Mouse (Mus musculus) CH12.LX (cell line): Measurements from ENCODE around the gene Col23a1. TPM values are rescaled to one million over a fixed set of nuclear protein-coding genes. Genes with fewer than 3 reads are reported as not detected.

Experiments used
- DNase-seq: peaks from one replicate; pipeline ENCODE4 v3.0.0-alpha.2; 2013; ENCODE audit errors: extremely low read depth
- H3K27ac ChIP-seq: 2 replicates; pipeline ENCODE4 v1.5.1; 2012; ENCODE audit warnings: low read depth, mild to moderate bottlenecking, control low read depth, moderate library complexity; ENCODE audit not compliant: insufficient read depth
- H3K27me3 ChIP-seq: replicated peaks from 2 replicates; pipeline ENCODE3; 2012; ENCODE audit warnings: inconsistent platforms
- H3K36me3 ChIP-seq, 2 experiments: replicated peaks in 1 of 2; 2 replicates each; pipeline versions ENCODE3 to v1.6.1; 2012; ENCODE audit warnings: inconsistent platforms in 1 of 2, low read length in 1 of 2, mild to moderate bottlenecking in 1 of 2, mixed read lengths in 1 of 2, moderate library complexity in 1 of 2; ENCODE audit not compliant: control insufficient read depth in 1 of 2, insufficient read depth in 1 of 2
- H3K4me1 ChIP-seq, 2 experiments: 2 replicates each; pipeline ENCODE4 v1.6.1; 2012; ENCODE audit warnings: inconsistent platforms in 1 of 2, moderate library complexity in 1 of 2; ENCODE audit not compliant: insufficient read depth in 2 of 2, control insufficient read depth in 1 of 2
- H3K4me2 ChIP-seq: 2 replicates; pipeline ENCODE4 v1.6.1; 2012; ENCODE audit warnings: low read depth, mild to moderate bottlenecking, control low read depth; ENCODE audit not compliant: poor library complexity, insufficient read depth, severe bottlenecking
- H3K4me3 ChIP-seq, 3 experiments: fragments of 150-350 bp in 1 of 3; sonication (generic) in 1 of 3; replicated peaks in 1 of 3; 2 replicates each; pipeline versions ENCODE3 to v1.5.1; 2011 to 2012; ENCODE audit warnings: low read depth in 2 of 3, low read length in 2 of 3, mild to moderate bottlenecking in 2 of 3, moderate library complexity in 2 of 3, control low read depth in 1 of 3, improper control_type of control experiment in 1 of 3, inconsistent platforms in 1 of 3, mixed read lengths in 1 of 3; ENCODE audit not compliant: poor library complexity in 1 of 3
- H3K79me2 ChIP-seq: replicated peaks from 2 replicates; pipeline ENCODE4 v1.6.1; 2012; ENCODE audit warnings: mild to moderate bottlenecking, moderate library complexity; ENCODE audit not compliant: control insufficient read depth, poor library complexity, insufficient read depth, severe bottlenecking; ENCODE audit errors: extremely low read depth
- H3K9ac ChIP-seq: 2 replicates; pipeline ENCODE4 v1.6.1; 2012; ENCODE audit warnings: low read depth, mild to moderate bottlenecking, control low read depth, moderate library complexity; ENCODE audit not compliant: insufficient read depth
- H3K9me3 ChIP-seq: replicated peaks from 2 replicates; pipeline ENCODE3; 2012; ENCODE audit warnings: low read length, inconsistent platforms, mixed read lengths
- CTCF ChIP-seq, 2 experiments: IDR thresholded peaks in 1 of 2; conservative IDR thresholded peaks in 1 of 2; 2 replicates each; pipeline ENCODE4 v1.5.1; 2011 to 2012; ENCODE audit warnings: low read depth in 2 of 2, low read length in 2 of 2, improper control_type of control experiment in 1 of 2, inconsistent platforms in 1 of 2, mild to moderate bottlenecking in 1 of 2, moderate library complexity in 1 of 2
- ETS1 ChIP-seq: conservative IDR thresholded peaks from 2 replicates; pipeline ENCODE4 v1.6.1; 2012; ENCODE audit warnings: low read depth, mild to moderate bottlenecking, inconsistent platforms, low read length, improper control_type of control experiment, moderate library complexity
- IRF4 ChIP-seq: IDR thresholded peaks from 2 replicates; pipeline ENCODE4 v1.6.1; 2014; ENCODE audit warnings: low read depth, mild to moderate bottlenecking, inconsistent platforms, low read length, improper control_type of control experiment
- JUND ChIP-seq: conservative IDR thresholded peaks from 2 replicates; pipeline ENCODE4 v1.6.1; 2011; ENCODE audit warnings: low read depth, low read length, improper control_type of control experiment
- KAT2A ChIP-seq: IDR thresholded peaks from 2 replicates; pipeline ENCODE4 v1.6.1; 2012; ENCODE audit warnings: low read length, improper control_type of control experiment, inconsistent platforms; ENCODE audit not compliant: insufficient replicate concordance
- MAFK ChIP-seq: IDR thresholded peaks from 2 replicates; pipeline ENCODE4 v1.6.1; 2011; ENCODE audit warnings: low read length, improper control_type of control experiment; ENCODE audit not compliant: insufficient replicate concordance
- MAX ChIP-seq: IDR thresholded peaks from 2 replicates; pipeline ENCODE4 v1.6.1; 2011; ENCODE audit warnings: low read length, improper control_type of control experiment
- MEF2A ChIP-seq: IDR thresholded peaks from 2 replicates; pipeline ENCODE4 v1.6.1; 2014; ENCODE audit warnings: low read depth, mild to moderate bottlenecking, inconsistent platforms, low read length, improper control_type of control experiment, borderline replicate concordance
- NELFE ChIP-seq: IDR thresholded peaks from 2 replicates; pipeline ENCODE4 v1.6.1; 2011; ENCODE audit warnings: low read depth, low read length, improper control_type of control experiment
- POLR2AphosphoS2 ChIP-seq: IDR thresholded peaks from 2 replicates; pipeline ENCODE4 v1.6.1; 2011; ENCODE audit warnings: low read depth, low read length, improper control_type of control experiment
- RAD21 ChIP-seq: IDR thresholded peaks from 2 replicates; pipeline ENCODE4 v1.6.1; 2011; ENCODE audit warnings: low read depth, mild to moderate bottlenecking, low read length, improper control_type of control experiment, moderate library complexity
- UBTF ChIP-seq: IDR thresholded peaks from 2 replicates; pipeline ENCODE4 v1.6.1; 2012; ENCODE audit warnings: low read depth, mild to moderate bottlenecking, inconsistent platforms, low read length, improper control_type of control experiment, moderate library complexity
- USF1 ChIP-seq: IDR thresholded peaks from 2 replicates; pipeline ENCODE4 v1.6.1; 2014; ENCODE audit warnings: low read depth, mild to moderate bottlenecking, inconsistent platforms, low read length, improper control_type of control experiment
- USF2 ChIP-seq: conservative IDR thresholded peaks from 2 replicates; pipeline ENCODE4 v1.6.1; 2011; ENCODE audit warnings: low read depth, low read length, improper control_type of control experiment
- ZC3H11A ChIP-seq: IDR thresholded peaks from 2 replicates; pipeline ENCODE4 v1.6.1; 2012; ENCODE audit warnings: low read depth, mild to moderate bottlenecking, inconsistent platforms, low read length, improper control_type of control experiment
- ZNF384 ChIP-seq: IDR thresholded peaks from 2 replicates; pipeline ENCODE4 v1.6.1; 2012; ENCODE audit warnings: low read depth, low read length, improper control_type of control experiment, inconsistent platforms
- dilution Hi-C: fragments of 300-500 bp; cut with MboI; formaldehyde crosslinking; loops from 2 replicates; pipeline ENCODE4 v1.14.3; 2020; ENCODE audit warnings: low sequenced_read_pairs; ENCODE audit not compliant: extremely low pct_unique_long_range_greater_than_20kb, extremely low pct_ligation_motif_present
- in situ Hi-C: fragments of 300-500 bp; cut with MboI; formaldehyde crosslinking; loops from 3 replicates; pipeline ENCODE4 v1.14.3; 2019; ENCODE audit warnings: low sequenced_read_pairs, low pct_ligation_motif_present, low pct_unique_long_range_greater_than_20kb, mixed read lengths
- polyA plus RNA-seq: library from polyadenylated mRNA; unstranded; fragments of >175 nt; gene quantifications from 2 replicates; pipeline ENCODE4 v1.2.1, GENCODE M21; 2012; ENCODE audit warnings: low read depth; ENCODE audit not compliant: insufficient read length
- total RNA-seq, 2 experiments: library from RNA; depleted of rRNA; stranded (reverse); fragments of 300-350 nt in 1 of 2; fragments of >200 nt in 1 of 2; gene quantifications; 2 replicates each; pipeline ENCODE4 v1.2.3; 2012 to 2014

The Col23a1 gene
- total and polyA plus RNA-seq, 3 experiments: 0.04 to 0.20 (median 0.08) TPM

DNA sequence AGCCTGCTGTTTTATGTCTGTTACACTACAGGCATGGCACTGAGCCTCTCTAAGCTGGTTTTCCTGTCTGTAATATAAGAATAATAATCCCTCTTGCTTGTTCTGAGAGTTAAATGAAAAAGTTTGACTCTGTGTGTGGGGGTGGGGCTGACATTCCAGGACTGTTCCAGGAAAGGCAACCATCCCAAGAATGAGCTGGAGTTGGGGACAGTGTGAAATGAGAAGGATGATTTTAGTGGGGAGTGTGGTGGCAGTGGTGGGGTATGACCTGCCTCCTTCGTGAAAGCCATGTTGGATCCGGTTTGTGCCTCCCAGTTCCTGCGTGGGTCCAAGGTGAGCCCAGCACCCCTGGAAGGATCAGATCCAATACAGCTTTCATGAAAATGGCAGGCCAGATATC, 136.4 kb downstream of the Col23a1 start:
- Histone ChIP-seq H3K36me3 (no peaks in the 10 kb centered on the region), H3K79me2 (no peaks in the 10 kb centered on the region)
- TF ChIP-seq IRF4: no peak
- no peak for TF ChIP-seq JUND
- TF ChIP-seq ZNF384: no peak
- TF ChIP-seq USF1: no peak
- TF ChIP-seq CTCF (conservative IDR thresholded peaks at IDR 0.05 in 1 of 2, IDR thresholded peaks at IDR 0.05 in 1 of 2; ENCODE audit: low read depth in 2 of 2, low read length in 2 of 2): no peak
- TF ChIP-seq USF2: no peak
- TF ChIP-seq UBTF: no peak
- TF ChIP-seq POLR2AphosphoS2: no peak
- no peak for TF ChIP-seq ETS1
- no peak for TF ChIP-seq KAT2A
- TF ChIP-seq, all 38 proteins: peak for 0
- H3K27me3 ChIP-seq: peaks cover 90% of the 10 kb centered on the region
- H3K4me1 ChIP-seq: no peaks in the 10 kb centered on the region
- no peak overlapping the region for H3K4me2 ChIP-seq
- in situ Hi-C loops: no loop called here
- no peak for DNase-seq
- H3K27ac ChIP-seq: no peak overlapping the region
- dilution Hi-C loops: no loop called here
- H3K4me3 ChIP-seq: no peak overlapping the region
- H3K9ac ChIP-seq: no peak overlapping the region
- H3K9me3 ChIP-seq: no peaks in the 10 kb centered on the region

DNA sequence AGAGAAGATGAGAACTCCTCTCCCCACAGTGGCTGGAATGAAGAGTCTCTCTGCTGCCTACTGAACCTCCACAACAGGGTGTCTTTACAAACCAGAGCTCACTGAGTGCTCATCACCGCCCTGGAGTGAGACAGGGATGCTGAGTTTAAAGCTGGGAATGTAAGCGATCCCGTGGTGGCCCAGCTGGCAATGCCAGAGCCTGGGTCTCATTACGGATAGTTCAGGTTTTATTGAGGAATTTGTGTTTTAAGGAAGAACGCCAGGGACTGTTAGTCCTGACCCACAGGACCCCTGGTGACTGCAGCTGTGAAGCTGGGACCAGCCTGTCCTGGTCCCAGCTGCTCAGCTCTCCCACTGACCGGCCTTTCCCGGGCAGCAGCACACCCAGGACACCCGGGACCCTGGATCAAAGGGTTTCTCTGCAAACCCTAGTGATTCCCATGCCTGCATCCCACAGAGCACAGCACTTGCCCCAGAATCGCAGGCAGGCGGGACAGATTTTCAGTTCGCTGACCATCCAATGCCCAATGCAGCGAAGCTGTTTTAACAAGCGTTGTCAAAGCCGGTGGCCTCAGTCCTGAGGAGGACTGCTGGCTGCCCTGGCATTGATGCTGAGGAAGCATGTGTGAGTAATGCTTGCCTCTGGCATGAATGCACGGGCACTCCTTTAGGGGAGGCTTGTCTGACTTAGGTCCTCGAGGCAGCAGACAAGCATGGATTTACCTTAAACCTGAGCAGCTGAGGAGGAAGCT, 139.9 kb downstream of the Col23a1 start:
- no peak overlapping the region for H3K4me3 ChIP-seq
- dilution Hi-C loops: no loop called here
- H3K79me2 ChIP-seq: no peaks in the 10 kb centered on the region
- peaks cover 4 to 6% of the 10 kb centered on the region in 2 experiments; a peak in 3 of 4 replicates for H3K4me1 ChIP-seq
- DNase-seq: no peak
- H3K27me3 ChIP-seq: peaks cover 74% of the 10 kb centered on the region
- no peak for TF ChIP-seq MAFK
- TF ChIP-seq NELFE: no peak
- no peak for TF ChIP-seq ZC3H11A
- no peak for TF ChIP-seq MAX
- no peak for TF ChIP-seq RAD21
- no peak for TF ChIP-seq UBTF
- TF ChIP-seq MEF2A: no peak
- no peak overlapping the region for H3K9ac ChIP-seq
- no peak overlapping the region for H3K4me2 ChIP-seq
- peaks cover 5% of the 10 kb centered on the region for H3K9me3 ChIP-seq
- in situ Hi-C loops: no loop called here
- no peak overlapping the region for H3K27ac ChIP-seq
- no peaks in the 10 kb centered on the region for H3K36me3 ChIP-seq
